Mouse (Mus musculus) thymus, adult 2 months (tissue): ENCODE results near the gene Otof. TPM values are rescaled to one million over a fixed set of nuclear protein-coding genes. Genes with fewer than 3 reads are reported as not detected.

ENCODE experiments used
- DNase-seq: peaks from one replicate; pipeline ENCODE4 v3.0.0; 2021
- H3K27ac ChIP-seq: fragments of 200-500 bp; 2 replicates; pipeline ENCODE4 v1.5.1; 2012; ENCODE audit warnings: low read length, control low read depth; ENCODE audit not compliant: control insufficient read depth, insufficient read depth
- H3K27me3 ChIP-seq: fragments of 200-500 bp; 2 replicates; pipeline ENCODE4 v1.6.1; 2012; ENCODE audit warnings: mild to moderate bottlenecking, low read length, moderate library complexity, mixed read lengths; ENCODE audit not compliant: control insufficient read depth, insufficient read depth
- H3K36me3 ChIP-seq: fragments of 200-500 bp; 2 replicates; pipeline ENCODE4 v1.6.1; 2012; ENCODE audit warnings: mild to moderate bottlenecking, low read length, moderate library complexity; ENCODE audit not compliant: control insufficient read depth, insufficient read depth
- H3K4me1 ChIP-seq: fragments of 200-500 bp; replicated peaks from 2 replicates; pipeline ENCODE4 v1.6.1; 2012; ENCODE audit warnings: low read length; ENCODE audit not compliant: control insufficient read depth, insufficient read depth
- H3K4me3 ChIP-seq: fragments of 200-500 bp; 2 replicates; pipeline ENCODE4 v1.5.1; 2012; ENCODE audit warnings: mild to moderate bottlenecking, low read length, control low read depth, moderate library complexity; ENCODE audit not compliant: control insufficient read depth, insufficient read depth
- CTCF ChIP-seq: fragments of 200-500 bp; IDR thresholded peaks from 2 replicates; pipeline ENCODE4 v1.5.1; 2012; ENCODE audit warnings: mild to moderate bottlenecking, control low read depth, low read length, moderate library complexity, borderline replicate concordance; ENCODE audit not compliant: control insufficient read depth, poor library complexity, insufficient read depth; ENCODE audit errors: extremely low read depth
- POLR2A ChIP-seq: fragments of 200-500 bp; IDR thresholded peaks from 2 replicates; pipeline ENCODE4 v1.6.1; 2012; ENCODE audit warnings: mild to moderate bottlenecking, low read length, control low read depth, moderate library complexity; ENCODE audit not compliant: control insufficient read depth, poor library complexity, insufficient read depth; ENCODE audit errors: extremely low read depth
- WGBS: fragments of 180-500 bp; shearing (Covaris S2); methylation state at CpG from one replicate; pipeline ENCODE4 v1.1.7; 2018; 5-methylcytosine and 5-hydroxymethylcytosine counted together
- polyA plus RNA-seq: library from polyadenylated mRNA; depleted of rRNA; stranded (reverse); fragments of >200 nt; gene quantifications from 2 replicates; pipeline ENCODE4 v1.2.3, GENCODE M21; 2012; rRNA removed

The Otof gene
- polyA plus RNA-seq, 1 experiment, result 0.94 TPM

DNA sequence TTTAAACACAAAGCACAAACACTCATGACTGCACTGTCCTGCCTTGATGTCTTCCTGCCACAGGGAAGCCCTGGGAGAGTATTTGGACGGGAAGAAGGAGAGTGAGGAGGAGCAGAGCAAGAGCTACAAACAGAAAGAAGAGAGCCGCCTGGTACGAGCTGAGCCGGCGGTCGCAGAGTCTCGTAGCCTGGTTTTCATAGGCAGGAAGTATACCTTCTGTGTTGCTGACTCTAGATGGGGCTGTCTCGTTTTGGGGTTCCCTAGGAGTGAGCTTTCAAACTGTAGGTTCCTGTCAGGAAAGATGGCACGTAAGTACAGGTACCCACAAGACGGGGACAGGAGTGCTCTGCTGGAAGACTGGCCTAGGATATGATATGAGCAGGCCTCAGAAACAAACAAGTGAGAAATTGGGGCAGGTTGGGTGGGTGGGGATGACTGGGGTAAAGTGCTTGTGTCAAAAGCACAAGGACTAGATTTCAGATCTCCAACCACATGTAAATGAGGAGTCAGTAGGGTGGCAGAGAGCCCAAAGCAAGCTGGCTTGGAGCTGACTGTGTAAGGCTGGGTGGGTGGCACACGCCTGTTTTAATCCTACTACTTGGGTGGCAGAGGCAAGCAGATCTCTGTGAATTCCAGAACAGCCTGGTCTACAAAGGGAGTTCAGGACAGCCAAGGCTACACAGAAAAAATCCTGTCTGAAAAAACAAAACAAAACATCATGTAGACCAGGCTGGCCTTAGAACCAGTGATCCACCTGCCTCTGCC is 119.9 kb downstream of the Otof start:
- Histone ChIP-seq H3K27me3 (no peaks in the 10 kb centered on the region), H3K36me3 (no peaks in the 10 kb centered on the region), H3K27ac (0 out of 2 replicates have a peak overlapping the region, but pooled peaks have one; percentile 37), H3K4me1 (peaks cover 32% of the 10 kb centered on the region), H3K4me3 (no peak overlapping the region)
- no peak for TF ChIP-seq POLR2A
- TF ChIP-seq CTCF, result no peak
- peak; percentile 43 for DNase-seq
- 78% methylated on average over 11 of the region's 11 CpGs for WGBS

DNA sequence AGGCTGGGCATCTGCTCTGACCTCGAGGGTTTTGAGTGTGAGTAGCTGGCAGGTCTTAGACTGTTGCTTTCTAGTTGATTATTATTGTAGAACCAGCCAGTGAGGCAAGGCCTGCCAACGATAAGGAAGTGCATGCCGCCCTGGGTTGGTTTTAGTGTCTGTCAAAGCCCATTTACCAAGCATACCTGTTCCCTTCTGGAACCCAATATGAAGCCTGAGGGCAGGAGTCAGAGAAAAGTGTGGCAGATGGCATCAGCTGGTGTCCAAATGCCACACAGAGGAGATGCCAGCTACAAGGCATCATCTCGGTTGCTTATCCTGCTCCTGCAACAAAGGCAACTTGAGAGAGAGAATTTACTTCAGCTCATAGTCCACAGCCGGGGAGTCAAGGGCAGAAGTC is 120.9 kb downstream of the Otof start:
- Histone ChIP-seq H3K27ac (no peak overlapping the region), H3K4me3 (no peak overlapping the region), H3K36me3 (no peaks in the 10 kb centered on the region), H3K4me1 (peaks cover 32% of the 10 kb centered on the region), H3K27me3 (no peaks in the 10 kb centered on the region)
- TF ChIP-seq CTCF, result no peak
- no peak for TF ChIP-seq POLR2A
- 84% methylated on average over 5 of the region's 5 CpGs for WGBS
- no peak for DNase-seq

Other genes with a start within 250 kb of the Otof start
- 32.2 and 33.4 TPM in 2 replicates for gene Selenoi, start 229.4 kb downstream of the Otof start, polyA plus RNA-seq
- 1.1 and 1.4 TPM in 2 replicates for gene Drc1, start 180.5 kb downstream of the Otof start, polyA plus RNA-seq
- gene 1700001C02Rik, start 4.1 kb upstream of the Otof start, polyA plus RNA-seq, result 0.51 and 0.60 TPM in 2 replicates
- not detected in 2 replicates for gene Cib4, start 83.9 kb upstream of the Otof start, polyA plus RNA-seq
- gene Kcnk3, start 126.2 kb upstream of the Otof start, polyA plus RNA-seq, result 22.7 and 27.7 TPM in 2 replicates
- gene Slc35f6, start 186.0 kb upstream of the Otof start, polyA plus RNA-seq, result 71.8 and 88.0 TPM in 2 replicates
- 161 and 208 TPM in 2 replicates for gene Cenpa, start 204.8 kb upstream of the Otof start, polyA plus RNA-seq
- 0.75 and 0.92 TPM in 2 replicates for gene Dpysl5, start 249.6 kb upstream of the Otof start, polyA plus RNA-seq